Mouse (Mus musculus) ES-E14 (cell line): ENCODE results near the gene Btg3. TPM values are rescaled to one million over a fixed set of nuclear protein-coding genes. Genes with fewer than 3 reads are reported as not detected.

Experiments
- DNase-seq: peaks from one replicate; pipeline ENCODE4 v3.0.0-alpha.2; 2013; ENCODE audit warnings: low read depth, low spot score
- H3K27ac ChIP-seq: 2 replicates; pipeline ENCODE4 v1.5.1; 2012; ENCODE audit warnings: low read depth, mild to moderate bottlenecking, low read length, moderate library complexity, mixed read lengths; ENCODE audit not compliant: poor library complexity, insufficient read depth, severe bottlenecking
- H3K36me3 ChIP-seq: 2 replicates; pipeline ENCODE4 v1.6.1; 2012; ENCODE audit warnings: mild to moderate bottlenecking, low read length, moderate library complexity, mixed read lengths; ENCODE audit not compliant: control insufficient read depth, poor library complexity, insufficient read depth, severe bottlenecking
- H3K4me1 ChIP-seq, 2 experiments: fragments of 150-350 bp in 1 of 2; sonication (generic) in 1 of 2; 2 replicates each; pipeline ENCODE4 v1.6.1; 2012; ENCODE audit warnings: low read length in 2 of 2, mild to moderate bottlenecking in 1 of 2, mixed read lengths in 1 of 2; ENCODE audit not compliant: control insufficient read depth in 2 of 2, insufficient read depth in 2 of 2, poor library complexity in 1 of 2
- H3K4me3 ChIP-seq, 2 experiments: fragments of 150-350 bp in 1 of 2; sonication (generic) in 1 of 2; 2 replicates each; pipeline ENCODE4 v1.5.1; 2012; ENCODE audit warnings: low read length in 2 of 2, low read depth in 1 of 2, mild to moderate bottlenecking in 1 of 2, mixed read lengths in 1 of 2; ENCODE audit not compliant: insufficient read depth in 1 of 2, poor library complexity in 1 of 2, severe bottlenecking in 1 of 2
- H3K9ac ChIP-seq: 2 replicates; pipeline ENCODE4 v1.6.1; 2012; ENCODE audit warnings: low read depth, mild to moderate bottlenecking, low read length, mixed read lengths; ENCODE audit not compliant: poor library complexity, insufficient read depth, severe bottlenecking
- H3K9me3 ChIP-seq: fragments of 150-350 bp; sonication (generic); 2 replicates; pipeline ENCODE4 v1.6.1; 2012; ENCODE audit warnings: low read depth, mild to moderate bottlenecking, low read length; ENCODE audit not compliant: control insufficient read depth, insufficient read depth
- CHD2 ChIP-seq: IDR thresholded peaks from 2 replicates; pipeline ENCODE4 v1.6.1; 2014; ENCODE audit warnings: mild to moderate bottlenecking, low read depth, low read length, inconsistent platforms
- HCFC1 ChIP-seq: IDR thresholded peaks from 2 replicates; pipeline ENCODE4 v1.6.1; 2012; ENCODE audit warnings: low read length, inconsistent platforms, borderline replicate concordance; ENCODE audit not compliant: insufficient read depth
- MAFK ChIP-seq: IDR thresholded peaks from 2 replicates; pipeline ENCODE4 v1.6.1; 2014; ENCODE audit warnings: mild to moderate bottlenecking, low read depth, low read length, inconsistent platforms; ENCODE audit not compliant: insufficient read depth
- ZC3H11A ChIP-seq: IDR thresholded peaks from 2 replicates; pipeline ENCODE4 v1.6.1; 2012; ENCODE audit warnings: low read depth, mild to moderate bottlenecking, inconsistent platforms, low read length, borderline replicate concordance
- ZNF384 ChIP-seq: IDR thresholded peaks from 2 replicates; pipeline ENCODE4 v1.6.1; 2012; ENCODE audit warnings: low read depth, low read length, inconsistent platforms
- in situ Hi-C, 2 experiments: fragments of 600-800 bp; cut with MboI; formaldehyde crosslinking; loops; one replicate each; pipeline ENCODE4 v1.15.1; 2025; ENCODE audit warnings: low sequenced_read_pairs in 2 of 2, inconsistent platforms in 1 of 2; ENCODE audit not compliant: unreplicated experiment in 2 of 2
- total RNA-seq: library from RNA; depleted of rRNA; stranded (reverse); fragments of 300-350 nt; gene quantifications from 2 replicates; pipeline ENCODE4 v1.2.3, GENCODE M21; 2012

Gene Btg3
- total RNA-seq, 1 experiment, result 27.9 TPM

DNA sequence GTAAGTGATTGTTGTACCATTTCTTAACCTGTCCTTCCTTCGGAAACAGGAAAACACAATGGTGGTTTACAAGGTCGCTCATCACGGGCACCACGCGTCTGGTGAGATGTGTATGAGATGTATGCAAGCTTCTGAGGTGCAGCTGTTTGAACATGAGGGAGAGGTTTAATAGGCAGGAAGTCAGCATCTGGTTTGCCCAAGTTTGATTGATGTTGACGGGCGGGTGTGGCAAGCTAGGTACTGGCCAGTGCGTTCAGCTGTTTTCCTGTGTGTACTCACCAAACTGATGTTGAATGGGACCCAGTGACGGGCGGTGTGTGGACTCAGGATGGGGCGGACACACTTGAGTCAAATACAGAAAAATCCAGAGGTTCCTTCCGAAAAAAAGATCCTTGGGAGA lies 49.0 kb downstream of the Btg3 start:
- no peak overlapping the region for H3K4me3 ChIP-seq
- no peaks in the 10 kb centered on the region for H3K9me3 ChIP-seq
- peaks cover 18% of the 10 kb centered on the region for H3K36me3 ChIP-seq
- no peaks in the 10 kb centered on the region for H3K4me1 ChIP-seq
- TF ChIP-seq CHD2, result no peak
- no peak for TF ChIP-seq ZC3H11A
- no peak for TF ChIP-seq HCFC1
- no peak for TF ChIP-seq MAFK
- TF ChIP-seq ZNF384, result no peak
- in situ Hi-C loops, result no loop called here
- no peak for DNase-seq
- H3K27ac ChIP-seq, result no peak overlapping the region
- H3K9ac ChIP-seq, result no peak overlapping the region

- no peak overlapping the region for H3K4me3 ChIP-seq
- no peaks in the 10 kb centered on the region for H3K4me1 ChIP-seq
- no peaks in the 10 kb centered on the region for H3K9me3 ChIP-seq
- no peak for TF ChIP-seq CHD2
- TF ChIP-seq ZNF384, result no peak
- TF ChIP-seq HCFC1, result no peak
- TF ChIP-seq ZC3H11A, result no peak
- no peak for TF ChIP-seq MAFK
- in situ Hi-C loops, result no loop called here
- H3K27ac ChIP-seq, result no peak overlapping the region
- H3K9ac ChIP-seq, result no peak overlapping the region
- no peak for DNase-seq
- H3K36me3 ChIP-seq, result peaks cover 14% of the 10 kb centered on the region
Observed at GRCm38 (mm10) chr16:78327562-78327961, 49.4 kb downstream of the Btg3 start.

GRCm38 (mm10) chr16:78325972-78326848 lies 50.8 kb downstream of the Btg3 start:
- no peak for DNase-seq
- H3K4me1 ChIP-seq, result no peaks in the 10 kb centered on the region
- H3K27ac ChIP-seq, result no peak overlapping the region
- H3K36me3 ChIP-seq, result peaks cover 14% of the 10 kb centered on the region; the same call in 1 of the 2 replicates
- in situ Hi-C loops, result no loop called here
- TF ChIP-seq CHD2 (no peak), MAFK (no peak), ZNF384 (no peak)
- H3K4me3 ChIP-seq, result no peak overlapping the region
- no peak overlapping the region for H3K9ac ChIP-seq
- no peaks in the 10 kb centered on the region for H3K9me3 ChIP-seq

GRCm38 (mm10) chr16:78322140-78322539 lies 54.9 kb downstream of the Btg3 start:
- DNase-seq, result no peak
- no peaks in the 10 kb centered on the region for H3K9me3 ChIP-seq
- TF ChIP-seq CHD2 (no peak), HCFC1 (no peak), ZC3H11A (no peak), MAFK (no peak), ZNF384 (no peak)
- in situ Hi-C loops, result no loop called here
- no peak overlapping the region for H3K4me3 ChIP-seq
- H3K9ac ChIP-seq, result no peak overlapping the region
- no peak overlapping the region for H3K27ac ChIP-seq
- no peaks in the 10 kb centered on the region for H3K4me1 ChIP-seq
- H3K36me3 ChIP-seq, result peaks cover 3% of the 10 kb centered on the region; the same call in 1 of the 2 replicates
